Mouse (Mus musculus) heart, adult 2 months (tissue): Measurements from ENCODE around the gene Aldh3b3. TPM values are rescaled to one million over a fixed set of nuclear protein-coding genes. Genes with fewer than 3 reads are reported as not detected.

Source experiments
- DNase-seq, 2 experiments: peaks; one replicate each; pipeline ENCODE4 v3.0.0; 2021
- H3K27ac ChIP-seq: fragments of 200-600 bp; 2 replicates; pipeline ENCODE4 v1.8.1; 2022
- H3K27me3 ChIP-seq: fragments of 200-500 bp; 2 replicates; pipeline ENCODE4 v1.6.1; 2012; ENCODE audit warnings: mild to moderate bottlenecking, low read length, inconsistent platforms, mixed read lengths; ENCODE audit not compliant: control insufficient read depth, insufficient read depth
- H3K36me3 ChIP-seq: fragments of 200-500 bp; 2 replicates; pipeline ENCODE4 v1.6.1; 2012; ENCODE audit warnings: low read length, inconsistent platforms; ENCODE audit not compliant: control insufficient read depth, insufficient read depth
- H3K4me1 ChIP-seq: fragments of 200-500 bp; 2 replicates; pipeline ENCODE4 v1.6.1; 2011; ENCODE audit warnings: low read length; ENCODE audit not compliant: control insufficient read depth, insufficient read depth
- H3K4me3 ChIP-seq: fragments of 200-600 bp; 2 replicates; pipeline ENCODE4 v1.8.1; 2022
- H3K79me2 ChIP-seq: fragments of 200-500 bp; replicated peaks from 2 replicates; pipeline ENCODE4 v1.6.1; 2012; ENCODE audit warnings: mild to moderate bottlenecking, inconsistent platforms, low read length, moderate library complexity, mixed read lengths; ENCODE audit not compliant: control insufficient read depth, insufficient read depth
- H3K9ac ChIP-seq: fragments of 200-500 bp; 2 replicates; pipeline ENCODE4 v1.6.1; 2012; ENCODE audit warnings: low read depth, mild to moderate bottlenecking, control low read depth, inconsistent platforms, low read length, mixed read lengths
- CTCF ChIP-seq: fragments of 200-600 bp; IDR thresholded peaks from 2 replicates; pipeline ENCODE4 v1.8.1; 2022; ENCODE audit warnings: antibody characterized with exemption, mild to moderate bottlenecking, moderate library complexity
- EP300 ChIP-seq: fragments of 200-500 bp; IDR thresholded peaks from 2 replicates; pipeline ENCODE4 v1.6.1; 2011; ENCODE audit warnings: low read depth, low read length, control low read depth; ENCODE audit not compliant: insufficient read depth
- POLR2A ChIP-seq: fragments of 200-500 bp; IDR thresholded peaks from 2 replicates; pipeline ENCODE4 v1.6.1; 2011; ENCODE audit warnings: mild to moderate bottlenecking, low read depth, low read length, control low read depth; ENCODE audit not compliant: insufficient read depth
- WGBS: fragments of 180-500 bp; shearing (Covaris S2); methylation state at CpG from one replicate; pipeline ENCODE4 v1.1.7; 2018; 5-methylcytosine and 5-hydroxymethylcytosine counted together
- intact Hi-C: fragments of 180-260 bp; cut with DNase I; formaldehyde crosslinking; loops from one replicate; pipeline ENCODE4 v1.15.1; 2025
- polyA plus RNA-seq: library from polyadenylated mRNA; depleted of rRNA; stranded (reverse); fragments of >200 nt; gene quantifications from 2 replicates; pipeline ENCODE4 v1.2.3, GENCODE M21; 2012
- total RNA-seq, 2 experiments: library from RNA; stranded (reverse); gene quantifications; 2 replicates each; pipeline ENCODE4 v1.2.3; 2021

Gene Aldh3b3
- total and polyA plus RNA-seq, 3 experiments = 0.39 to 2.8 (median 0.61) TPM

- peak; percentile 39 to 63 for DNase-seq
- Histone ChIP-seq H3K4me1 (peaks cover 8% of the 10 kb centered on the region), H3K27ac (peak within 1 kb of the TSS; percentile 84), H3K9ac (peak within 1 kb of the TSS; percentile 70), H3K36me3 (no peaks in the 10 kb centered on the region), H3K4me3 (peak within 1 kb of the TSS; percentile 47), H3K79me2 (no peaks in the 10 kb centered on the region), H3K27me3 (no peaks in the 10 kb centered on the region)
- TF ChIP-seq CTCF (no peak), EP300 (peak; percentile 90), POLR2A (peak; percentile 71)
- 65% methylated on average over 1 of the region's 1 CpGs for WGBS
- intact Hi-C loops = no loop called here
These were observed 44.7 kb downstream of the Aldh3b3 start, which contains the start of gene Doc2g for GRCm38 (mm10) chr19:4003112-4003511. Gene Doc2g, plus strand, starts transcription at chr19:4003313.

DNA sequence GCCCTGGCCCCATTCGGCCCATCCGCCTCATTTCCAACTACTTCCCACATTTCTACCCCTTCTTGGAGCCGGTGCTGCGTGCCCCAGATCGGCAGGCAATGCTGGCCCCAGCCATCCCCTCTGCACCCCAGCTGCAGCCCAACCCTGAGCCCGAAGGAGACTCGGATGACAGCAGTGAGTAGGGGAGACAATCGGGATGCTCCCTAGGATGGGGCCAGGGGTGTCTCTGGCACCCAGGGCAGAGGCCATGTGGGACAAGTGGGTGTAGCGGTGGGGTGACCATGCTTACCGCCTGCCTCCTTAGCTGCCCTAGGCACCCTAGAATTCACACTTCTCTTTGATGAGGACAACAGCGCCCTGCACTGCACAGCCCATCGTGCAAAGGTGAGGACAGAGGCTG lies 45.2 kb downstream of the Aldh3b3 start:
- no peak for DNase-seq
- intact Hi-C loops = no loop called here
- Histone ChIP-seq H3K4me3 (peak overlapping the region; percentile 47), H3K4me1 (peaks cover 8% of the 10 kb centered on the region), H3K36me3 (no peaks in the 10 kb centered on the region), H3K27me3 (no peaks in the 10 kb centered on the region), H3K9ac (peak overlapping the region; percentile 70), H3K79me2 (no peaks in the 10 kb centered on the region), H3K27ac (peak overlapping the region; percentile 84)
- WGBS = 59% methylated on average over 12 of the region's 12 CpGs
- TF ChIP-seq POLR2A (no peak), CTCF (no peak), EP300 (no peak)

- TF ChIP-seq CTCF (no peak), POLR2A (no peak), EP300 (no peak)
- WGBS = 61% methylated on average over 15 of the region's 15 CpGs
- Histone ChIP-seq H3K4me3 (peak overlapping the region; percentile 47; the same call in 1 of the 2 replicates), H3K4me1 (peaks cover 8% of the 10 kb centered on the region), H3K79me2 (no peaks in the 10 kb centered on the region), H3K9ac (peak overlapping the region; percentile 70), H3K27me3 (no peaks in the 10 kb centered on the region), H3K27ac (peak overlapping the region; percentile 84), H3K36me3 (no peaks in the 10 kb centered on the region)
- peak in 1 of 2 experiments; percentile 33 for DNase-seq
- intact Hi-C loops = no loop called here
These were observed 45.9 kb downstream of the Aldh3b3 start for GRCm38 (mm10) chr19:4004331-4004730.

- no peaks in the 10 kb centered on the region for H3K36me3 ChIP-seq
- intact Hi-C loops = no loop called here
- 63% methylated on average over 9 of the region's 9 CpGs for WGBS
- H3K4me1 ChIP-seq = peaks cover 6% of the 10 kb centered on the region; the same call in 1 of the 2 replicates
- no peak overlapping the region for H3K4me3 ChIP-seq
- TF ChIP-seq CTCF (no peak), EP300 (no peak), POLR2A (no peak)
- no peak overlapping the region for H3K9ac ChIP-seq
- peak overlapping the region; percentile 84 for H3K27ac ChIP-seq
- no peaks in the 10 kb centered on the region for H3K27me3 ChIP-seq
- DNase-seq = no peak
- H3K79me2 ChIP-seq = no peaks in the 10 kb centered on the region
These were observed 46.6 kb downstream of the Aldh3b3 start for GRCm38 (mm10) chr19:4005091-4005490.

GRCm38 (mm10) chr19:4005971-4006370 lies 47.5 kb downstream of the Aldh3b3 start:
- Histone ChIP-seq H3K27ac (no peak overlapping the region), H3K27me3 (no peaks in the 10 kb centered on the region), H3K79me2 (no peaks in the 10 kb centered on the region), H3K4me3 (no peak overlapping the region), H3K9ac (no peak overlapping the region), H3K4me1 (peaks cover 4% of the 10 kb centered on the region; the same call in 1 of the 2 replicates), H3K36me3 (no peaks in the 10 kb centered on the region)
- DNase-seq = no peak
- TF ChIP-seq CTCF = no peak
- TF ChIP-seq POLR2A = 0 out of 2 replicates have a peak, but pooled peaks have one; percentile 32
- 93% methylated on average over 8 of the region's 8 CpGs for WGBS
- intact Hi-C loops = no loop called here

- intact Hi-C loops = no loop called here
These were observed 52.6 kb downstream of the Aldh3b3 start for GRCm38 (mm10) chr19:4011086-4011485.

More at GRCm38 (mm10) chr19:4011086-4011485, 52.6 kb downstream of the Aldh3b3 start:
- Histone ChIP-seq H3K9ac (no peak overlapping the region), H3K4me3 (no peak overlapping the region), H3K27ac (no peak overlapping the region), H3K27me3 (no peaks in the 10 kb centered on the region), H3K79me2 (no peaks in the 10 kb centered on the region), H3K36me3 (no peaks in the 10 kb centered on the region), H3K4me1 (peaks cover 5% of the 10 kb centered on the region)
- 89% methylated on average over 5 of the region's 5 CpGs for whole genome bisulfite sequencing
- DNase-seq = no peak
- TF ChIP-seq EP300 = no peak
- TF ChIP-seq CTCF = no peak
- no peak for TF ChIP-seq POLR2A
